Mouse (Mus musculus) CH12.LX (cell line): ENCODE results near the gene Zcchc10. TPM values are rescaled to one million over a fixed set of nuclear protein-coding genes. Genes with fewer than 3 reads are reported as not detected.

Experiments
- DNase-seq: peaks from one replicate; pipeline ENCODE4 v3.0.0-alpha.2; 2013; ENCODE audit errors: extremely low read depth
- H3K27ac ChIP-seq: 2 replicates; pipeline ENCODE4 v1.5.1; 2012; ENCODE audit warnings: low read depth, mild to moderate bottlenecking, control low read depth, moderate library complexity; ENCODE audit not compliant: insufficient read depth
- H3K27me3 ChIP-seq: replicated peaks from 2 replicates; pipeline ENCODE3; 2012; ENCODE audit warnings: inconsistent platforms
- H3K36me3 ChIP-seq, 2 experiments: replicated peaks in 1 of 2; 2 replicates each; pipeline versions ENCODE3 to v1.6.1; 2012; ENCODE audit warnings: inconsistent platforms in 1 of 2, low read length in 1 of 2, mild to moderate bottlenecking in 1 of 2, mixed read lengths in 1 of 2, moderate library complexity in 1 of 2; ENCODE audit not compliant: control insufficient read depth in 1 of 2, insufficient read depth in 1 of 2
- H3K4me1 ChIP-seq, 2 experiments: 2 replicates each; pipeline ENCODE4 v1.6.1; 2012; ENCODE audit warnings: inconsistent platforms in 1 of 2, moderate library complexity in 1 of 2; ENCODE audit not compliant: insufficient read depth in 2 of 2, control insufficient read depth in 1 of 2
- H3K4me2 ChIP-seq: 2 replicates; pipeline ENCODE4 v1.6.1; 2012; ENCODE audit warnings: low read depth, mild to moderate bottlenecking, control low read depth; ENCODE audit not compliant: poor library complexity, insufficient read depth, severe bottlenecking
- H3K4me3 ChIP-seq, 3 experiments: fragments of 150-350 bp in 1 of 3; sonication (generic) in 1 of 3; replicated peaks in 1 of 3; 2 replicates each; pipeline versions ENCODE3 to v1.5.1; 2011 to 2012; ENCODE audit warnings: low read depth in 2 of 3, low read length in 2 of 3, mild to moderate bottlenecking in 2 of 3, moderate library complexity in 2 of 3, control low read depth in 1 of 3, improper control_type of control experiment in 1 of 3, inconsistent platforms in 1 of 3, mixed read lengths in 1 of 3; ENCODE audit not compliant: poor library complexity in 1 of 3
- H3K79me2 ChIP-seq: replicated peaks from 2 replicates; pipeline ENCODE4 v1.6.1; 2012; ENCODE audit warnings: mild to moderate bottlenecking, moderate library complexity; ENCODE audit not compliant: control insufficient read depth, poor library complexity, insufficient read depth, severe bottlenecking; ENCODE audit errors: extremely low read depth
- H3K9ac ChIP-seq: 2 replicates; pipeline ENCODE4 v1.6.1; 2012; ENCODE audit warnings: low read depth, mild to moderate bottlenecking, control low read depth, moderate library complexity; ENCODE audit not compliant: insufficient read depth
- H3K9me3 ChIP-seq: replicated peaks from 2 replicates; pipeline ENCODE3; 2012; ENCODE audit warnings: low read length, inconsistent platforms, mixed read lengths
- BHLHE40 ChIP-seq: IDR thresholded peaks from 2 replicates; pipeline ENCODE4 v1.6.1; 2011; ENCODE audit warnings: mild to moderate bottlenecking, low read depth, low read length, improper control_type of control experiment
- CHD1 ChIP-seq: IDR thresholded peaks from 2 replicates; pipeline ENCODE4 v1.6.1; 2012; ENCODE audit warnings: low read depth, low read length, improper control_type of control experiment, inconsistent platforms
- CHD2 ChIP-seq: IDR thresholded peaks from 2 replicates; pipeline ENCODE4 v1.6.1; 2011; ENCODE audit warnings: low read length, improper control_type of control experiment
- CTCF ChIP-seq, 2 experiments: IDR thresholded peaks in 1 of 2; conservative IDR thresholded peaks in 1 of 2; 2 replicates each; pipeline ENCODE4 v1.5.1; 2011 to 2012; ENCODE audit warnings: low read depth in 2 of 2, low read length in 2 of 2, improper control_type of control experiment in 1 of 2, inconsistent platforms in 1 of 2, mild to moderate bottlenecking in 1 of 2, moderate library complexity in 1 of 2
- E2F4 ChIP-seq: IDR thresholded peaks from 2 replicates; pipeline ENCODE4 v1.6.1; 2011; ENCODE audit warnings: low read depth, low read length, improper control_type of control experiment; ENCODE audit not compliant: insufficient replicate concordance
- ELF1 ChIP-seq: IDR thresholded peaks from 2 replicates; pipeline ENCODE4 v1.6.1; 2014; ENCODE audit warnings: low read depth, mild to moderate bottlenecking, inconsistent platforms, low read length, improper control_type of control experiment
- ETS1 ChIP-seq: conservative IDR thresholded peaks from 2 replicates; pipeline ENCODE4 v1.6.1; 2012; ENCODE audit warnings: low read depth, mild to moderate bottlenecking, inconsistent platforms, low read length, improper control_type of control experiment, moderate library complexity
- GABPA ChIP-seq: IDR thresholded peaks from 2 replicates; pipeline ENCODE4 v1.6.1; 2012; ENCODE audit warnings: low read depth, low read length, improper control_type of control experiment, inconsistent platforms; ENCODE audit not compliant: insufficient replicate concordance
- HCFC1 ChIP-seq: IDR thresholded peaks from 2 replicates; pipeline ENCODE4 v1.6.1; 2012; ENCODE audit warnings: low read depth, mild to moderate bottlenecking, inconsistent platforms, low read length, improper control_type of control experiment
- IRF4 ChIP-seq: IDR thresholded peaks from 2 replicates; pipeline ENCODE4 v1.6.1; 2014; ENCODE audit warnings: low read depth, mild to moderate bottlenecking, inconsistent platforms, low read length, improper control_type of control experiment
- KAT2A ChIP-seq: IDR thresholded peaks from 2 replicates; pipeline ENCODE4 v1.6.1; 2012; ENCODE audit warnings: low read length, improper control_type of control experiment, inconsistent platforms; ENCODE audit not compliant: insufficient replicate concordance
- MAX ChIP-seq: IDR thresholded peaks from 2 replicates; pipeline ENCODE4 v1.6.1; 2011; ENCODE audit warnings: low read length, improper control_type of control experiment
- MAZ ChIP-seq: IDR thresholded peaks from 2 replicates; pipeline ENCODE4 v1.6.1; 2012; ENCODE audit warnings: low read depth, mild to moderate bottlenecking, inconsistent platforms, low read length, improper control_type of control experiment, moderate library complexity
- MXI1 ChIP-seq: IDR thresholded peaks from 2 replicates; pipeline ENCODE4 v1.6.1; 2011; ENCODE audit warnings: mild to moderate bottlenecking, low read depth, low read length, improper control_type of control experiment
- MYC ChIP-seq: IDR thresholded peaks from 2 replicates; pipeline ENCODE4 v1.6.1; 2011; ENCODE audit warnings: low read depth, mild to moderate bottlenecking, improper control_type of control experiment, low read length
- NELFE ChIP-seq: IDR thresholded peaks from 2 replicates; pipeline ENCODE4 v1.6.1; 2011; ENCODE audit warnings: low read depth, low read length, improper control_type of control experiment
- NRF1 ChIP-seq: IDR thresholded peaks from 2 replicates; pipeline ENCODE4 v1.6.1; 2014; ENCODE audit warnings: low read depth, mild to moderate bottlenecking, inconsistent platforms, low read length, improper control_type of control experiment, moderate library complexity
- POLR2A ChIP-seq: IDR thresholded peaks from 2 replicates; pipeline ENCODE4 v1.6.1; 2011; ENCODE audit warnings: low read depth, mild to moderate bottlenecking, improper control_type of control experiment, low read length
- RCOR1 ChIP-seq: conservative IDR thresholded peaks from 2 replicates; pipeline ENCODE4 v1.6.1; 2012; ENCODE audit warnings: low read depth, mild to moderate bottlenecking, inconsistent platforms, low read length, improper control_type of control experiment
- SIN3A ChIP-seq: IDR thresholded peaks from 2 replicates; pipeline ENCODE4 v1.6.1; 2012; ENCODE audit warnings: low read length, improper control_type of control experiment, inconsistent platforms
- TBP ChIP-seq: conservative IDR thresholded peaks from 2 replicates; pipeline ENCODE4 v1.6.1; 2011; ENCODE audit warnings: low read depth, low read length, improper control_type of control experiment
- TCF12 ChIP-seq: IDR thresholded peaks from 2 replicates; pipeline ENCODE4 v1.6.1; 2014; ENCODE audit warnings: low read depth, mild to moderate bottlenecking, inconsistent platforms, low read length, improper control_type of control experiment
- UBTF ChIP-seq: IDR thresholded peaks from 2 replicates; pipeline ENCODE4 v1.6.1; 2012; ENCODE audit warnings: low read depth, mild to moderate bottlenecking, inconsistent platforms, low read length, improper control_type of control experiment, moderate library complexity
- USF1 ChIP-seq: IDR thresholded peaks from 2 replicates; pipeline ENCODE4 v1.6.1; 2014; ENCODE audit warnings: low read depth, mild to moderate bottlenecking, inconsistent platforms, low read length, improper control_type of control experiment
- ZC3H11A ChIP-seq: IDR thresholded peaks from 2 replicates; pipeline ENCODE4 v1.6.1; 2012; ENCODE audit warnings: low read depth, mild to moderate bottlenecking, inconsistent platforms, low read length, improper control_type of control experiment
- ZMIZ1 ChIP-seq: IDR thresholded peaks from 2 replicates; pipeline ENCODE4 v1.6.1; 2012; ENCODE audit warnings: low read depth, mild to moderate bottlenecking, inconsistent platforms, low read length, improper control_type of control experiment
- ZNF384 ChIP-seq: IDR thresholded peaks from 2 replicates; pipeline ENCODE4 v1.6.1; 2012; ENCODE audit warnings: low read depth, low read length, improper control_type of control experiment, inconsistent platforms
- dilution Hi-C: fragments of 300-500 bp; cut with MboI; formaldehyde crosslinking; loops from 2 replicates; pipeline ENCODE4 v1.14.3; 2020; ENCODE audit warnings: low sequenced_read_pairs; ENCODE audit not compliant: extremely low pct_unique_long_range_greater_than_20kb, extremely low pct_ligation_motif_present
- in situ Hi-C: fragments of 300-500 bp; cut with MboI; formaldehyde crosslinking; loops from 3 replicates; pipeline ENCODE4 v1.14.3; 2019; ENCODE audit warnings: low sequenced_read_pairs, low pct_ligation_motif_present, low pct_unique_long_range_greater_than_20kb, mixed read lengths
- polyA plus RNA-seq: library from polyadenylated mRNA; unstranded; fragments of >175 nt; gene quantifications from 2 replicates; pipeline ENCODE4 v1.2.1, GENCODE M21; 2012; ENCODE audit warnings: low read depth; ENCODE audit not compliant: insufficient read length
- total RNA-seq, 2 experiments: library from RNA; depleted of rRNA; stranded (reverse); fragments of 300-350 nt in 1 of 2; fragments of >200 nt in 1 of 2; gene quantifications; 2 replicates each; pipeline ENCODE4 v1.2.3; 2012 to 2014

Gene Zcchc10
- total and polyA plus RNA-seq, 3 experiments, result 4.9 to 72.4 (median 24.3) TPM

- in situ Hi-C loops (no loop called here), dilution Hi-C loops (no loop called here)
- peak; percentile 66 for TF ChIP-seq TCF12
- TF ChIP-seq ELF1, result peak; percentile 45; the same call in 1 of the 2 replicates
- TF ChIP-seq MYC, result peak; percentile 92
- TF ChIP-seq RCOR1, result 0 out of 2 replicates have a peak, but pooled peaks have one; percentile 33
- no peak for TF ChIP-seq NRF1
- no peak for TF ChIP-seq ETS1
- TF ChIP-seq UBTF, result 0 out of 2 replicates have a peak, but pooled peaks have one; percentile 73
- peak; percentile 88 for TF ChIP-seq CHD2
- TF ChIP-seq CTCF (conservative IDR thresholded peaks at IDR 0.05 in 1 of 2, IDR thresholded peaks at IDR 0.05 in 1 of 2; ENCODE audit: low read depth in 2 of 2, low read length in 2 of 2), result no peak
- TF ChIP-seq USF1, result 0 out of 2 replicates have a peak, but pooled peaks have one; percentile 4
- TF ChIP-seq ZMIZ1, result peak; percentile 89; the same call in 1 of the 2 replicates
- peak; percentile 51; the same call in 1 of the 2 replicates for TF ChIP-seq HCFC1
- TF ChIP-seq KAT2A, result 0 out of 2 replicates have a peak, but pooled peaks have one; percentile 19
- peak; percentile 95 for TF ChIP-seq MXI1
- TF ChIP-seq POLR2A, result peak; percentile 48; the same call in 1 of the 2 replicates
- no peak for TF ChIP-seq ZC3H11A
- TF ChIP-seq SIN3A, result peak; percentile 84
- peak; percentile 93 for TF ChIP-seq BHLHE40
- TF ChIP-seq NELFE, result peak; percentile 58
- 0 out of 2 replicates have a peak, but pooled peaks have one; percentile 50 for TF ChIP-seq TBP
- peak; percentile 72 for TF ChIP-seq MAX
- TF ChIP-seq ZNF384, result 0 out of 2 replicates have a peak, but pooled peaks have one; percentile 5
- TF ChIP-seq CHD1, result peak; percentile 80; the same call in 1 of the 2 replicates
- peak; percentile 87 for TF ChIP-seq IRF4
- no peak for TF ChIP-seq MAZ
- TF ChIP-seq GABPA, result no peak
- no peak for TF ChIP-seq E2F4
- Histone ChIP-seq H3K9ac (peak overlapping the region; percentile 99), H3K4me3 (peak overlapping the region; percentile 91 to 95 (median 93)), H3K27ac (peak overlapping the region; percentile 94), H3K79me2 (peaks cover 54% of the 10 kb centered on the region), H3K36me3 (peaks cover 0 to 37% of the 10 kb centered on the region in 2 experiments), H3K4me2 (peak overlapping the region; percentile 52), H3K4me1 (peaks cover 3 to 46% of the 10 kb centered on the region in 2 experiments), H3K27me3 (no peaks in the 10 kb centered on the region), H3K9me3 (no peaks in the 10 kb centered on the region)
- peak; percentile 78 for DNase-seq
Observed at GRCm38 (mm10) chr11:53299551-53300329, 24.7 kb upstream of the Zcchc10 start.
